Mouse (Mus musculus): Measurements from ENCODE around the gene Carm1. TPM values are rescaled to one million over a fixed set of nuclear protein-coding genes. Genes with fewer than 3 reads are reported as not detected.
"Not testable (repeated sequence)": the region's sequence is repeated elsewhere in the genome, so short reads cannot be mapped to it uniquely, and the experiment has no call there.

Carm1 gene
- total RNA-seq, 4 experiments from 2014 or later: 70.9 to 75.8 (median 73.3) TPM

DNA sequence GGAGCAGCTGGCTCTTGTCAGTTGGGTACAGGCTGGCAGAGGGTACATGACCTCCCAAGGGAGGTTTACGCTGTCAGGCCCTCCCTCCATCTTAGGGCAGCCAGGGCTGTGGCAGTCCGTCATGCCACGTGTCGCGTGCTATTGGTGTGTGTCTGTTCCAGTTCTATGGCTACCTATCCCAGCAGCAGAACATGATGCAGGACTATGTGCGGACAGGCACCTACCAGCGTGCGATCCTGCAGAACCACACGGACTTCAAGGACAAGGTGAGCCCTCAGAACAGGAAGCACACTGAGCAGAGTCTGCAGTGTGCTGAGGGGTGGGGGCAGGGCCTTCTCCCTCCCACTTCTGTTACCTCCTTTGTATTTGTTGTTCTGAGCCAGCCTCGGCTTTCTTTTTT is 28.6 kb downstream of the Carm1 start:
- no peak for DNase-seq (ENCODE audit: low spot score)

DNA sequence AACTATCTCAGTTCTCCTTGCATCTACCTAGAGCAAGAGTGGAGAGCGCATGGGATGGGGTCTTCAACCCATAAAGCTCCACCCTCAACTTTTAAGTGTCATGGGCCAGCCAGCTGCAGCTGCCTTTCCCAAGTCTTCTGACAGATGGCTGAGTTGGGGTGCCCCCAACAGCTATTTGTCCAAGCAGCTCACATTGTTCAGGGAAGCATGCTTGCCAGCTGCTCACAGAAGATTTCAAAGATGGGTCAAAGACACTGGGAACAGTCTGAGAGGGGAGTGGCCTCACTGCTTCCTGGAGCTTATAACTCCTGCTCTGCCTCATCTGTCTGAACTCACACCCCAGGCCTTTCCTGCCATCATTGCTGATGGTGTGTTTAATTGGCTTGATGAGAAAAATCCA is 29.6 kb downstream of the Carm1 start:
- no peak for DNase-seq (ENCODE audit: low spot score)

DNA sequence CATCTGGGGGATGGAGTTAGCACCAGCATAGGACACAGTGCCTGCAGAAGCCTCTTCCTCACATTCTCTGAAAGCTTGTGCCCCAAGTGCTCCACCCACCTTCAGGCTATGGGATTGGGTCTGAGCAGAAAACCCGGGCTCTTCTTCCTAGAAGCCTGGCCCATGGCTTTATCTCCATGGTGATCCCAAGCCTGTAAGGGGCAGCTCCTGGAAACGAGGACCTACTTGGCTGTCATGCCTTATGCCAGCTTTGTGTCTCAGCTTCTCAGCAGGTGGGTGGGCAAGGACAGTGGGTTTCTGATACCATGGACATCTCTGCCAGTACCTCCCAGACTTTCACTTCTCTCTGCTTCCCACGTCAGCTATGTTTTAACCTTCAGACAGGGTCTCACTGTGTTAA is 31.5 kb downstream of the Carm1 start:
- DNase-seq (ENCODE audit: low spot score): no peak

DNA sequence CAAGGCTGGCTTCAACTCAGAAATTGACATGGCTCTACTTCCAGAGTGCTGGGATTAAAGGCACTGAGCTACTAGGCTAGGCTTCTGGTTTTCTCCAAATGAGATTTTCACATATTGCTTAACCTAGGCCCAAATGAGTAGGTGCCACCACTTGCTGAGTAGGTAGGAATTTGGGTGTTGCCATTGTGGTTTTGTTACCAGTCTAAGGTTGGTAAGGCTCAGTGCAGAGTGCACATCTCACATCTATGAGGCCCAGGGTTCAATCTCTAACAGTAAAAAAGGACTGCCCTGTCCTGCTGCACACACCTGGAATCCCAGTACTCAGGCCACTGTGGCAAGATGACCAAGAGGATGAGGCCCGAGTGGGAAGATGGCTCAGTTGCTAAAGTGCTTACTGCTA is 38.7 kb downstream of the Carm1 start:
- no peak for DNase-seq (ENCODE audit: low spot score)

DNA sequence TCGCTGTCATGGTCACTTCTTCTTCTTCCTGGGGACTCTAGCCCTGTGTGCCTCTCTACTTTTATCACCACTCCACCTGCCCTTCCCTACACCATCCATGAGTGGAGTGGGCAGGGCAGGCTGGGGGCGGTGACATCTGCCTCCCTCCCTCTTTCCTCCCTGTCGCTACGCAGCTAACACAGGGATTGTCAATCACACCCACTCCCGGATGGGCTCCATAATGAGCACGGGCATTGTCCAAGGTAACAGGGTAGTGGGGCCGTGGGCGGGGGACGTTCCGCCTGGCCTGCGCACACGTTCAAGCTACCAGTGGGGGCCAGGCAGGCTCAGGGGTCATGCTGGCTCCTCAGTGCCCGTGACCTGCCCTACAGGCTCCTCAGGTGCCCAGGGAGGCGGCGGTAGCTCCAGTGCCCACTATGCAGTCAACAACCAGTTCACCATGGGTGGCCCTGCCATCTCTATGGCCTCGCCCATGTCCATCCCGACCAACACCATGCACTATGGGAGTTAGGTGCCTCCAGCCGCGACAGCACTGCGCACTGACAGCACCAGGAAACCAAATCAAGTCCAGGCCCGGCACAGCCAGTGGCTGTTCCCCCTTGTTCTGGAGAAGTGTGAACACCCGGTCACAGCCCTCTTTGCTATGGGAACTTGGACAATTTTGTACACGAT is 41.1 kb downstream of the Carm1 start:
- no peak for DNase-seq (ENCODE audit: low spot score)

DNA sequence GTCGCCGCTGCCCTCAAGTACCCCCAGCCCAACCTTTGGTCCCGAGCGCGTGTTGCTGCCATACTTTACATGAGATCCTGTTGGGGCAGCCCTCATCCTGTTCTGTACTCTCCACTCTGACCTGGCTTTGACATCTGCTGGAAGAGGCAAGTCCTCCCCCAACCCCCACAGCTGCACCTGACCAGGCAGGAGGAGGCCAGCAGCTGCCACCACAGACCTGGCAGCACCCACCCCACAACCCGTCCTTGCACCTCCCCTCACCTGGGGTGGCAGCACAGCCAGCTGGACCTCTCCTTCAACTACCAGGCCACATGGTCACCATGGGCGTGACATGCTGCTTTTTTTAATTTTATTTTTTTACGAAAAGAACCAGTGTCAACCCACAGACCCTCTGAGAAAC is 41.7 kb downstream of the Carm1 start:
- DNase-seq (ENCODE audit: low spot score): no peak

DNA sequence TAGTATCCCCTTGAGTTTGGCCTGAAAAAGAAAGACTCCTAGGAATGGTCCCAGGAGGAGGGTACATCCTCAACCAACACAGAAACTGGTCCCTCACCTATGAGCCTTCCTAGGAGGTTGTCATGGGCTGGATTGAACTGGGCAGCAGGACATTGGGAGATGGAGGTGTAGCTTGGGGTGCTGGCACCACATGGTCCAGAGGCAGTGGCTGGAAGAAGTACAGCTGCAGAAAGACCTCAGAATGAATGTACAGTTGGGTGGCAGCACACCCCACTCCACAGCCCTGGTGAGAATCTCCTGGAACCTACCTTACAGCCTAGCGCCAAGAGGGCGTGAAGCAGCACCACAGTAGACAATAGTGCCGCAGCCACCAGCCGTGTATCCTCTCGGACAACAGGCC is 42.8 kb downstream of the Carm1 start:
- no peak for DNase-seq (ENCODE audit: low spot score)

DNA sequence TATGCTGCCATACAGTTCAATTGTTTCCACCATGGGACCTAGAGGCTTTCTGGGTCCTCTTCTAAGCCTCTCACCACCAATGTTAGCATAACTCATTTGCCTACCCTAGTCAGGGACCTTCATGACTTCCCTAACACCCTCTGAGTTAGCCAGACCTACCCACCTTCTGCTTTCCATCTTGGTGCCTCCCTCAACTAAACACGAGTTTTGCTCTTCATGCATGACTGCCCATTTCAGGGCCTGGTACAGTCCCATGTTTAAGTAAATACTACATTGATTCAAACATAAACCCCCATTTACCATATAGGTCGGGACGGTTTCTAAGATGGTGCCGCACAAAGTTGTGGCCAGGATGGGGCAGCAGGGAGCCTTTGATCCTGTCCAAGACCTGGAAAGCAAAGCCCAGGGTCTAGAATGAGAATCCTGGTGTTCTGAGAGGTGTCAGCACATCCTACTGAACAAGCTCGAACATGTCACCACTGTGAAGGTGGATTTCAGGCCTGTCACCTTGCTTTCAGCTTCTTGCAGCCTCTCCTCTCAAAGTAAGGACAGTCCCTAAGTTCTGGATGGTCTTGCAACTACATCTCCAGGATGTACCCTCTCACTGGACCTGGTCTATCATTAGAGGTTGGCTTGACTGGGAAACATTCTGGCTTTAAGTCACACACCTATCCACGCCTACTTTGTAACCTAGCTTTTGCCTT is 44.6 kb downstream of the Carm1 start:
- DNase-seq (ENCODE audit: low spot score): no peak

DNA sequence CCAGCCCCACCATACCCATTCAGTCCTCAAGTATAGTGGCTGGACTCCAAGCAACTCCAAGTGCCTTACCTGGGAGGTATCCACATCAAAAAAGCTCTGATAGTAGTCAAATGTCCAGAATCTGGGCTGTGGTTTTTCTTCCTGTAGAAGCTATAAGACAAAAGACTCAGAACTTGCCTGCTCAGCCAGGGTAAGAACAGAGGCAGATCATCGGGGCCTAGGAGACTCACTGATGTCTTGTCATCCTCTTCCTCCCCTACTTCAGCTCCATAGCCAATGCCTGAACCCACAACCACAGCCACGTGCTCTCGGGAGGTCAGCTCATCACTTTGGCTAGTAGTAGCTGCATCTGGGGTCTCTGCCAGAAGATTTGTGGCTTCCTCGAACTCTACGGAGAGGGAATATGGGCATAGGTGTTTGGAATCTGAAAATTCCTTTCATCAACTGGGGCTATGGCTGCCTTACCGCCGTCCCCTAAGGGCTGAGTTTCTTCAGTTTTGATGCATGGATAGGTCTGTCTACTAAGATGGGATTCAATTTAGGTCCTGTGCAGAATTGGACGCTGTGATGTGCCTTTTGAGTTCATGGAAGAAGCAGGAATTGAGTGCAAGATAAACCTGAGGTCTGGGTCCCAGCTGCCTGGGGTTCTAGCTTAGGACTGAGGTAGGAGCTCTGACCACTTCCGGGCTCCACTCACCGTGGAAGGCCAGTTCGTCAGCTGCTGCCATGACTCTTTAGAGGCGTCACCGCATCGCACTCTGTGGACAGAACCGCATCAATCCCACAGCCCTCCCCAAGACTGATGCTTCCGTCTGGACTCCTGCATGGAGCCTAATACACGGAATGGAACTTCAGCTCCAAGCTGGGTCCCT is 45.4 kb downstream of the Carm1 start:
- no peak for DNase-seq (ENCODE audit: low spot score)

DNA sequence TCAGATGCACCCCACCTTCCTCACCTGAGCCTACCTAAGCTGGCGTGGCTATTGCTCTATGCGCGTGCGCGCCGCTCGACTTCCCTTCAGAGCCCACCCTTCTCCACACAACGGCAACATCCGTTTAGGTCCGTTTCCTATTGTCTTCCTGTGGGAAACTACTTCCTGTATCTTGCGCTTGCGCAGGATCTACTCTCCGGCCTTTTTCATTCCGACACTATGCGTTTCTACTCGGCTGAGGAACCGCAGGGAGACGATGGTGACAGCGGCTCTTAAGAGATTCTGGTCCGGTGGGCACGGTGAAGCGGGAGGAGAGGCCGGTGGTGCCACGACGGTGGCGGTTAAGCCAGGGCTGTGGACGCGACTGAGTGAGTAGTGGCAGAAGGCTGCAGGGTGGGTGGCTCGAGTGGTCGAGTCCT is 46.0 kb downstream of the Carm1 start, which contains the start of the genes Timm29 and Yipf2:
Gene Timm29 (plus strand): TSS at position 20 of the 419 bp plus-strand sequence.
Gene Yipf2 (minus strand): TSS at position 126 of the 419 bp plus-strand sequence.
- peak; percentile 96 for DNase-seq (ENCODE audit: low spot score)

DNA sequence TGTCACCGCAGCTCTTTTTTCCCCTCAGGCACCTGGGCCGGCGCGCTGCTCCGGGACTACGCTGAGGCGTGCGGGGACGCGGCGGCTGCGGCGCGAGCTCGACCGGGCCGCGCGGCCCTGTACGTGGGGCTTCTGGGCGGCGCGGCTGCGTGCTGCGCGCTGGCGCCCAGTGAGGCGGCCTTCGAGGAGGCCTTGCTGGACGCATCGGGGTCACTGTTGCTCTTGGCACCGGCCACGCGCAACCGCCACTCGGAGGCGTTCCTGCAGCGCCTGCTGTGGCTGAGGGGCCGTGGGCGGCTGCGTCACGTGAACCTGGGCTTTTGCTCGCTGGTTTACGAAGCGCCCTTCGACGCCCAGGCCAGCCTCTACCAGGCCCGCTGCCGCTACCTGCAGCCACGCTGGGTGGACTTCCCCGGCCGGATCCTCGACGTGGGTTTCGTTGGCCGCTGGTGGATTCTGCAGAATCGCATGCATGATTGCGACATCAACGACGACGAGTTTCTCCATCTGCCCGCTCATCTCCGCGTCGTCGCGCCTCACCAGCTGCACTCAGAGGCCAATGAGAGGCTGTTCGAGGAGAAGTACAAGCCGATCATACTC is 46.5 kb downstream of the Carm1 start:
- DNase-seq (ENCODE audit: low spot score): no peak

DNA sequence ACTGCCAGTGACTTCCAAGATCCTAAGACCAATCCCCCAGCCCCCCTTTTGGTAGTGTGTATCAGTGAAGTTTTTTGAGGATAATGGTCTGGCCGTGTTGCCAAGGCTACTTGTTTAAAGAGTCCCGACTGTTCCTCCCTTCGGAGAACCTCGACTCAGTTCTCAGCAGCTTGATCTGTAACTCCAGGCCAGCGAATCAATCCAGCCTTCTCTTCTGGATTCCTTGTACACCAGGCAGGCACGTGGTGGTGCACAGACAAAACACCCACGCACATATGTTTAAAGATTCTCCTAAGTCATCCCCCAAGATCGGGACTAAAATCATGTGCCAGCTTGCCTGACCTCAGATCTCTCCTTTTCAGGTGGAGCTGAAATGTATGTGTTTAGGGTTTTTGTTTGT is 47.7 kb downstream of the Carm1 start:
- not testable (repeated sequence) for DNase-seq (ENCODE audit: low spot score)

DNA sequence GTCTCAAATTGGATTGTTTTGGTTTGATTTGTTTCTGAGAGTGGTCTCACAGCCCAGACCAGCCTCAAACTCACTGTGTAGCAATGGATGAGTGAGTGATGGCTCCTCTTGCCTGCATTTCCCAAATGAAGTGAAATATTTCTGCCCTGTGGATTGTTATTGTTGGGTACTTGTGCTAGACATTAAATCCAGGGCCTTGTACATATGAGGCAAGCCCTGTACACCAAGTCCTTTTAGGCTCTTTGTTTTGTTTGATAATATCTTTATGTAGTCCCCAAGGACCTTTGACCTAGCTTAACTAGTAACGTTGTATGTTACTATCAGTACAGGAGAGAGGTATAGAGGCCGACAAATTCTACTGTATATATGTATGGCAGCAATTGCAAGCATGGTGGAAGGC is 48.1 kb downstream of the Carm1 start:
- DNase-seq (ENCODE audit: low spot score): no peak

DNA sequence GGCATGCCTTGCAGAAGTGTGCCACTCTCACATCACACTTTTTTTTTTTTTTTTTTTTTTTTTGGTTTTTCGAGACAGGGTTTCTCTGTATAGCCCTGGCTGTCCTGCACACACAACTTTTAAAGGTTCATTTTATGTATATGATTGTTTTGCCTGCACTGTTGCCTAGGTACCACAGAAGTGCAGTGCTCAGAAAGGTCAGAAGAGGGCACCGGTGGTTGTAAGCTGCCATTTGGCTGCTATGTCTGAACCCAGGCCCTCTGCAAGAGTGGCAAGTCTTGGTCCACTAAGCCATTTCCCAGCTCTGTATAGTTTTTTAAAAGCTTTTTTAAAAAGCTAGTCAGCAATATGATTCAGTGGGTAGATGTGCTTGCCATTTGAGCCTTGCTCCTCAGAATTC is 51.5 kb downstream of the Carm1 start:
- no peak for DNase-seq (ENCODE audit: low spot score)

DNA sequence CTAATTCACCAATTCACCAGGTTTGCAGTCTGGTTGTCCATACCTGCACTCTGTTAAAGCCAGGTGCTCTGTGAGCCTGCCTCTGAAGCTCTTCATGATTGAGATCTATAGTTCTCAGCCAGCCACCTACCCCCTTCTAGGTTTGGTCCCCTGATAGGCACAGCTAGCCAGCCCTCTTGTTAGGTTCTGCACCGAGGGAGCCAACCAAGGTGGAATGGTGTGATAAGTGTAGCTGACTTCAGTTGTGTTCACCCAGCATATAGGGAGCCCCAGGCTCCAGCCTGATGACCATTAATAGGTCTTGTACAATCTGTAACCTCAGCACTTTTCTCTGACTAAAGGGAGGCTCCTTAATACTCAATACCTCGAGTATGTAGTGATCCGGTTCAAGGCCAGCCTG is 53.5 kb downstream of the Carm1 start:
- no peak for DNase-seq (ENCODE audit: low spot score)

DNA sequence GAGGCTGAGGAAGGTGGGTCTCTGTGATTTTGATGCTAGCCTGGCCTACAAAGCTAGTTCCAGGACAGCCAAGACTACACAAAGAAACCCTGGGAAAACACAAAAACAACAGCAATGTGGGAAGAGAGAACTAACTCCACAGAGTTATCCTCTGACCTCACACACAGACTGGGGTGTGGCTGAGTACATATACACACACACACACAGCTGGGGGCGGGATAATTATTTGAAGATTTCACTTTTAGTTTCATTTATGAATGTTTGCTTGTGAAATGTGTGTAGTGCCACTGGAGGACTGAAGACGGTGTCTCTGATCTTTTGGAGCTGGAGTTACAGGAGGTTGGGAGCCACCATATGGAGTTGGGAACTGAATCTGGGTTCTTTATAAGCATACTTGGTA is 54.4 kb downstream of the Carm1 start:
- DNase-seq (ENCODE audit: low spot score): no peak

DNA sequence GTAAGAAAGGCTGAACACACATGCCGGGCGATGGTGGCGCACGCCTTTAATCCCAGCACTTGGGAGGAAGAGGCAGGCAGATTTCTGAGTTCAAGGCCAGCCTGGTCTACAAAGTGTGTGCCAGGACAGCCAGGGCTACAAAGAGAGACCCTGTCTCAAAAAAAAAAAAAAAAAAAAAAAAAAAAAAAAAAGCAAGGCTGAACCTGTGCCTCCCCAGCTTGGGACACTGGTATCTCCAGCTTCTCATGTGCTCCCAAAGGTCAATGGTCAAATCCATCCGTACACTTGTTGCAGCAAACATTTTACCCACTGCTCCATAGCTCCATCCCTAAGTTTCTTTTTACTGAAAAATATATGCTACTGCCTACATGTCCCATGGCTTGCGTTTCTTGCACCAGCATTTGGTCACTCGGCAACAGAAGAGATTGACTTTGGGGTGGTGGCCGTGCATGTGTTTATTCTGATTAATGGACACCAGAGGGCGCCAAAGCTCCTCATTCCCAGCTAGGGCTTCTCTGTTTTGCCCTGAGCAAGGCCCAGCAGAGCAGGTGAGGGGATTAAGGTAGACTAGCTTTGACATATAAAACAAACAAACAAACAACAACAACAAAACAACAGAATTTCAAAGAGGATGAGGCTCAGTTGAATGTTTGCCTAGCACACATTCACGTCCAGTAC is 55.2 kb downstream of the Carm1 start:
- DNase-seq (ENCODE audit: low spot score): peak; percentile 66

DNA sequence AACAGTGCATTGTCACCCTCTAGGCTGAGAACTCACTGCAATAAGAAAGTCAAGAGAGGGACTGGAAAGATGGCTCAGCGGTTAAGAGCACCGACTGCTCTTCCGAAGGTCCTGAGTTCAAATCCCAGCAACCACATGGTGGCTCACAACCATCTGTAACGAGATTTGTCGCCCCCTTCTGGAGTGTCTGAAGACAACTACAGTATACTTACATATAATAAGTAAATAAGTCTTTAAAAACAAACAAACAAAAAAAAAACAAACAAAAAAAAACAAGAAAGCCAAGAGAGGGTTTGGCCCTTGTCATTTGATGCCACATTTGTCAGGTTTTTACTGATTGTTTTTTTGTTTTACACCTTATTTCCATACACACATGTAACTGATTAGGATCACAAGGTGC is 57.4 kb downstream of the Carm1 start:
- DNase-seq (ENCODE audit: low spot score): no peak

DNA sequence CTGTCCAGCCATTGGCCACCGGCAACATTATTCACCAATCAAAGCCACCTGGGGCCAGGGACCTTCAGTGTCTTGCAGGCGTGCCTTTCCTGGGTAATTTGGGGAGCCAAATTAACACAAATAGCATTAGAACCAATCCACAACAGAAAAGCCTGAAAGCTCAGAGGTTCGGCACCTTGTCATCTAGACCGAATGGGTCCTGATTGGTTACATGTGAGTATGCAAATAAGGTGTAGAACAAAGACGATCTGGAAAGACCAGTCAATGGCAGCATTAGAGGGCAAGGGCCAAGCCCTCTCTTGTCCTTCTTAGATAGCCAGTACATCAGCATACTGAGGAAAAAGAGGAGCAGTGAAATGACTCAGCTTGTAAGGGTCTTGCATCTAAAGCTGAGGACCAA is 59.2 kb downstream of the Carm1 start:
- DNase-seq (ENCODE audit: low spot score): no peak

DNA sequence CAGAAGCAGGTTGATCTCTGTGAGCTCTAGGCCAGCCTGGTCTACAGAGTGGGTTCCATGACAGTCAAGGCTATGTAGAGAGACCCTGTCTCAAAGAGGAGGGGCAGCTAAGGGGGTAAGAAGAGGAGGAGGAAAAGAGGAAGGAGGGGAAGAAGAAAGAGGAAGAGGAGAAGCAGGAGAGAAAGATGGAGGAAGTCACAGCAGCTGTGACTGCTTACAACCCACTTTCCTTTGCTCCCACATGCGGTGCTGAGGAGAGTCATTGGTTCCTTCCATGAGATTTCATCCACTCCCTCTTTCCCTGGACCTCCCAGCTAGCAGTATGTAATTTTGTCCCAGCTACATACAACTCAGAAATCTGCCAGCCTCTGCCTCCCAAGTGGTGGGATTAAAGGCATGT is 60.0 kb downstream of the Carm1 start:
- no peak for DNase-seq (ENCODE audit: low spot score)

DNA sequence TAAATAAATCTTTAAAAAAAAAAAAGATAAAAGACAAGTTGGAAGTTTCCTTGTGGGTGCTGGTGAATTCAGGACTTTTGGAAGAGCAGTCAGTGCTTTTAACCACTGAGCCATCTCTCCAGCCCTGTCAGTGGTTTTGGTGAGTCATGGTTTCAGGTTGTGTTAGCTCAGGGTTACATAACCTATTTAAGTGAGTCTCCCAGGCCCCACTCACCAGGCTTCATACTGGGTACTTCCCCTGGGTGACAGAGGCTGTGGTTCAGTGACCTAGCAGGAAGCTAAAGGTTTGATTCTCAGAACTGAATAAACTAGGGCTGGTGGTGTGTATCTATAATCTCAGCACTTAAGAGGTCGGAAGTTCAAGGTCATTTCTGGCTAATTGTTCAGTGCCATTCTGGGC is 63.2 kb downstream of the Carm1 start:
- DNase-seq (ENCODE audit: low spot score): no peak

All from heart, adult 8-10 months (tissue).